Mouse (Mus musculus): ENCODE data around the gene Grin2b. TPM values are rescaled to one million over a fixed set of nuclear protein-coding genes. Genes with fewer than 3 reads are reported as not detected.

Grin2b gene
- polyA plus RNA-seq, 1 experiment from 2014 or later = 2.8 TPM

DNA sequence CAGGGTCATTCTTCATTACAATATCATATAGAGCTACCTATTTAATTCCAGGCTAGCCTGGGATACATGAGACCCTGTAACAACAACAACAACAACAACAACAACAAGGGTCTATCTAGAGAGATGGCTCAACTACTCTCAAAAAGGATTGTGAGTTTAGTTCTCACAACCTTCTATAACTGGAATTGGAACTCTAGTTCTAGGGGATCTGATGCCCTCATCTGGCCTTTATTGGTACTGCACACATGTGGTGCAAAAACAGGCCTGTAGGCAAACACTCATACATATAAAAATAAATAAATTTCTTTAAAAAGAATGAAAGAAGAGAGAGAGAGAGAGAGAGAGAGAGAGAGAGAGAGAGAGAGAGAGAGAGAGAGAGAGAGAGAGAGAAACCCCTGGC is 298.7 kb downstream of the Grin2b start:
- Histone ChIP-seq H3K9me3 (no peaks in the 10 kb centered on the region), H3K4me2 (no peak overlapping the region), H3K9ac (no peak overlapping the region), H3K4me3 (no peak overlapping the region), H3K27me3 (no peaks in the 10 kb centered on the region), H3K4me1 (no peaks in the 10 kb centered on the region), H3K36me3 (no peaks in the 10 kb centered on the region), H3K27ac (no peak overlapping the region)
- ATAC-seq (ENCODE audit: borderline replicate concordance, extremely low read depth, low FRiP score, low TSS enrichment) = no peak

DNA sequence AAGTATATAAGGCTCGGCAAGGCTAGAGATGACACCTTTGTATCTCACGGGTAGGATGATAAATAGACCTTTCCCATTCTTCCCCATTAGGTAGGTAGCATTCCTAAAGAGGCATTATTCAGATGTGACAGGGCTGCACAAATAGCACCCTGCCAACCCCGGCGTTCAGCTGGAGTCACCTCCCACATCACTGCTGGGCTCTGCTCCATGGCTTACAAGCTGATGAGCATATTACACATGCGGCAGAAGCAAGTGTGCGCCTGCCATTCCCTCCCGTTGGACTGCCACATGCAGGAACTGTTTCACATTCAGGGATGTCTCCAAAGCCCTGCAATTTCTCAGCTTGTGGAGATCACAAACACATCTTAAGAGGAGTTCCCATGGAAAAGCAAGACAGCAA is 307.5 kb downstream of the Grin2b start:
- Histone ChIP-seq H3K36me3 (no peaks in the 10 kb centered on the region), H3K9me3 (no peaks in the 10 kb centered on the region), H3K4me1 (no peaks in the 10 kb centered on the region), H3K27ac (no peak overlapping the region), H3K27me3 (no peaks in the 10 kb centered on the region; the same call in 1 of the 2 replicates), H3K4me3 (no peak overlapping the region), H3K4me2 (no peak overlapping the region), H3K9ac (no peak overlapping the region)
- ATAC-seq (ENCODE audit: borderline replicate concordance, extremely low read depth, low FRiP score, low TSS enrichment) = no peak
- WGBS = 58% methylated on average over 7 of the region's 7 CpGs

DNA sequence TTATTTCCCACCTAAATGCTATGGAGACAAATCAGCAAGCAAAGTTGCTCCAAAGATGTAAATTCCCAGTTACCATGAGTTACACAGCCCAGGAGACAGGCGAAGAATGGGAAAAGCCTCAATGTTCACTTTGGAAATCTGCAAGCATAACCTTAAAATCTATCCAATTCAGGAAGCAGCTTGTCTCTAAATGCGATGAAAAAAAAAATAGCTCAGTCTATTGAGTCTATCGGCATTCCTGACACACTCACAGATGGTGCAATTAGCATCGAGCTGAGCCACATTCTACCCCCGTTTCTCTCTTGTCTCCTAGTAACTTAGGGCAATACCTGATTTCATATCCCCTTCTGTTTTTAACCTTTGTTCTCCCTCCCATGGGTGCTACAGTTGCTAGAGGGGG is 309.3 kb downstream of the Grin2b start:
- 81% methylated on average over 5 of the region's 5 CpGs for WGBS
- H3K36me3 ChIP-seq = no peaks in the 10 kb centered on the region
- peaks cover 2% of the 10 kb centered on the region; the same call in 1 of the 2 replicates for H3K4me1 ChIP-seq
- no peaks in the 10 kb centered on the region for H3K9me3 ChIP-seq
- no peak for ATAC-seq (ENCODE audit: borderline replicate concordance, extremely low read depth, low FRiP score, low TSS enrichment)
- no peak overlapping the region for H3K4me2 ChIP-seq
- H3K9ac ChIP-seq = no peak overlapping the region
- peaks cover 5% of the 10 kb centered on the region; the same call in 1 of the 2 replicates for H3K27me3 ChIP-seq
- no peak overlapping the region for H3K27ac ChIP-seq
- no peak overlapping the region for H3K4me3 ChIP-seq

DNA sequence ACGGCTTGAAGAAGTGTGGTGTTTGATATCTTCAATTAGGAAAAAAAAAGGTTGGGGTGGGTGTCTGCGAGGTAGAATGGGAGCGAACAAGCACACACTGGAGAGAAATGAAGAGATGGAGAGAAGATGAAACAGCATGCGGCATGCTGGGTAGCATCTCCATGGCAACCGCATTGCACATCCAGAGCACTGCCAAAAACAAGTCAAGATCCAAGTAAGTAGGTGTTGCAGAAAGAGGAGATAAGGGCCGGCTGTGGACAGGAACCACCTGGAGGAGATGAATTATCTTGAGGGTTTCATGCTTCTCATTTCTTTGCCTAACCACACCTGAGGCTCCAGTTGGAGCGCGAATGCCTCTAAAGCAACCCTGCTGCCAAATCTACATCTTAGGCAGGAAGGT is 313.8 kb downstream of the Grin2b start:
- Histone ChIP-seq H3K4me2 (no peak overlapping the region), H3K4me3 (no peak overlapping the region), H3K36me3 (no peaks in the 10 kb centered on the region), H3K27ac (no peak overlapping the region), H3K27me3 (peaks cover 5% of the 10 kb centered on the region; the same call in 1 of the 2 replicates), H3K9me3 (no peaks in the 10 kb centered on the region), H3K4me1 (peaks cover 2% of the 10 kb centered on the region; the same call in 1 of the 2 replicates), H3K9ac (no peak overlapping the region)
- ATAC-seq (ENCODE audit: borderline replicate concordance, extremely low read depth, low FRiP score, low TSS enrichment) = no peak
- WGBS = 33% methylated on average over 8 of the region's 8 CpGs

DNA sequence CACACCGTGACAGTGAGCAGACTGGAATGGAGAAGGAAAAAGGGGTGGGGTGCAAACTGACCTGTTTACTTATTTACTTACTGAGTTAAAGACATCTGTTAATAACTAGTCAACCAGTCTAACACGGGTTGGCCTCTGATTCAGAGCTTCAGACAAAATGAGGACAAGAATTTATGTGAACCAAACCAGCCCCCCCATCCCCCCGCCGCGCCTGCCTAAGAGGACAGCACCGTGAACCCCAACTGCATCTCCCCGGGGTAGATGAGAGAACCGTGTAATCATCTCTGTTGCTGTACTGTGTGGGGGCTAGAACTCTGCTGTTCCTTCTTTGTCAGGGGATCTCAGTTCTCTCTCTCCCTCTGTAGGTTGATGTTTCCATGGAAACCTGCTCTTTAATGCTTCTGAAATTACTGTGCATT is 319.1 kb downstream of the Grin2b start:
- no peak overlapping the region for H3K4me3 ChIP-seq
- WGBS = 57% methylated on average over 8 of the region's 8 CpGs
- H3K4me1 ChIP-seq = no peaks in the 10 kb centered on the region
- H3K27ac ChIP-seq = no peak overlapping the region
- H3K9ac ChIP-seq = no peak overlapping the region
- no peak overlapping the region for H3K4me2 ChIP-seq
- no peaks in the 10 kb centered on the region for H3K9me3 ChIP-seq
- ATAC-seq (ENCODE audit: borderline replicate concordance, extremely low read depth, low FRiP score, low TSS enrichment) = no peak
- no peaks in the 10 kb centered on the region for H3K36me3 ChIP-seq
- H3K27me3 ChIP-seq = no peaks in the 10 kb centered on the region

DNA sequence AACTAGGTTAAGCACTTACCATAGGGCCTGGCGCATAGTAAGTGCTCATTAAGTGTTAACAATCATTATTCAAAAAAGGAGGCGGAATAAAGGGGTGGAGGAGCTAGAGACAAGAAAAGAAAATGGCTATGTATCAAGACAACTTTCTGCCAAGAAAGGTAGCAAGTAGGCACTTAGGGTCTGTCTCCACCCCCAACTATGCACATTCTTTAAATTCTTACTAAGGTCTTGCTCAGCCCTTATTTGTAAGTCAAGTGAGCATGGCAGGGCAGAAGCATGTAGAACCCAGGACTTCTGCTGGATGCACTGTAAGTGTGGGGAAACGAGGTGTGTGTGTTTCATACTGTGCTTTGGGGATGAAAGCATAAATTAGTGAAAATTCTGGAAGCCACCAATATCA is 329.6 kb downstream of the Grin2b start:
- ATAC-seq (ENCODE audit: borderline replicate concordance, extremely low read depth, low FRiP score, low TSS enrichment) = peak; percentile 27; the same call in 1 of the 2 replicates
- Histone ChIP-seq H3K4me3 (no peak overlapping the region), H3K4me2 (no peak overlapping the region), H3K9ac (no peak overlapping the region), H3K27me3 (no peaks in the 10 kb centered on the region), H3K4me1 (no peaks in the 10 kb centered on the region), H3K36me3 (no peaks in the 10 kb centered on the region), H3K9me3 (no peaks in the 10 kb centered on the region), H3K27ac (peak overlapping the region; percentile 24; the same call in 1 of the 2 replicates)
- 58% methylated on average over 3 of the region's 3 CpGs for WGBS

DNA sequence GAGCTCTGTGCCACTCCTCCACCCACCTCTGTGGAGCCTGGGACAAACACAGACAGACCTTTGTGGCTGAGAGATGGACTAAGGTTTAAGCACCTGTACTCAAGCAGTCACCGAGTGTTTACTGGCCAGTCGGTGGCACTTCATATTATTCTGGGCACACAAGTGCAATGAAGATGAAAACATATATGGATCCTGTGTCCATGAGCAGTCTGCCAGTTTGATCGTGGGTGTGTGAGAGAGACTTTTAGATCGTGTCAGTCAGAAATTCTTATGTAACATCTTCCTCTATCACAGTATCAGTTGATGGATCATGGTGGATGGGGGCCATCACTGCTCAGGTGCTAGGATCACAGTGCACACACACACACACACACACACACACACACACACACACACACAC is 337.0 kb downstream of the Grin2b start:
- Histone ChIP-seq H3K4me1 (peaks cover 4% of the 10 kb centered on the region), H3K27ac (no peak overlapping the region), H3K27me3 (no peaks in the 10 kb centered on the region), H3K4me3 (no peak overlapping the region), H3K9me3 (no peaks in the 10 kb centered on the region), H3K4me2 (no peak overlapping the region), H3K9ac (no peak overlapping the region), H3K36me3 (no peaks in the 10 kb centered on the region)
- 64% methylated on average over 4 of the region's 4 CpGs for WGBS
- ATAC-seq (ENCODE audit: borderline replicate concordance, extremely low read depth, low FRiP score, low TSS enrichment) = no peak

DNA sequence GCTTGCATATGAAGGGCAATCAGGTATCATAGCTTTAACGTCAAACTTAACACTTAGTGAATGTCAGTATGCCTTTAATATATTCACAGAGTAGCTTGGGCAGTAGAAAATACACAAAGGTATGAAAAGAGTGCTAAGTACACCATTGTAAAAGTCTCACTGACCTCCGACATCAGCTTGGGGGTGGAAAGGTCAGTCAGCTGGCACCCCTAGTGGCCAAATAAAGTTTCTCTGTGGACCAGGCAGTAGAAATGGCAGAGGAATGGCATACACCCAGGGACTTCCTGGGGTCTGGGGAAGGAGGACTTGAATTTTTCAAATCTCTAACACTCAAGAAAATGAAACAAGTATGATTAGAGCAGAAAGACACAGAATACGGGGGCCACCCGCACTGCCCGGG is 339.8 kb downstream of the Grin2b start:
- no peaks in the 10 kb centered on the region for H3K27me3 ChIP-seq
- no peak overlapping the region for H3K27ac ChIP-seq
- no peak overlapping the region for H3K4me2 ChIP-seq
- H3K9ac ChIP-seq = no peak overlapping the region
- no peak overlapping the region for H3K4me3 ChIP-seq
- peaks cover 4% of the 10 kb centered on the region for H3K4me1 ChIP-seq
- H3K9me3 ChIP-seq = no peaks in the 10 kb centered on the region
- ATAC-seq (ENCODE audit: borderline replicate concordance, extremely low read depth, low FRiP score, low TSS enrichment) = no peak
- no peaks in the 10 kb centered on the region for H3K36me3 ChIP-seq
- 67% methylated on average over 5 of the region's 5 CpGs for WGBS

DNA sequence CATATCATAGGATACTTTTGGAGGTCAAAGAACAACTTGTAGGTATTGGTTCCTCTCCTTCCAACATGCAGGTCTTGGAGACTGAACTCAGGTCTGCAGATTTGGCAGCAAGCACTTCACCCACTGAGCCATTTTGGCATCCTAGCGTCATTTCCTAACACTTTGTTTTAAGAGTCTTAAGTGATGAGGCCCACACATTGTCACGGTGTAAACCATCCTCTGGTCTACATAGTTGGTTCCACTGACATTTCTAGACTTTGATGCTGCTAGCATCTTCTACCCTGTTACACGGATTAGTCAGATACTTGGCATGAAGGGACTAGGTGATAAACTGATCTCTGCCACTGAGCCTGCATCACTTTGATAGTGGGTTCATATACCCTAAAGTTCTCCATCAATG is 341.3 kb downstream of the Grin2b start:
- no peaks in the 10 kb centered on the region for H3K27me3 ChIP-seq
- no peak for ATAC-seq (ENCODE audit: borderline replicate concordance, extremely low read depth, low FRiP score, low TSS enrichment)
- no peaks in the 10 kb centered on the region for H3K4me1 ChIP-seq
- 84% methylated on average over 3 of the region's 3 CpGs for WGBS
- no peak overlapping the region for H3K27ac ChIP-seq
- no peak overlapping the region for H3K4me3 ChIP-seq
- H3K9ac ChIP-seq = no peak overlapping the region
- no peak overlapping the region for H3K4me2 ChIP-seq
- no peaks in the 10 kb centered on the region for H3K36me3 ChIP-seq
- H3K9me3 ChIP-seq = no peaks in the 10 kb centered on the region

DNA sequence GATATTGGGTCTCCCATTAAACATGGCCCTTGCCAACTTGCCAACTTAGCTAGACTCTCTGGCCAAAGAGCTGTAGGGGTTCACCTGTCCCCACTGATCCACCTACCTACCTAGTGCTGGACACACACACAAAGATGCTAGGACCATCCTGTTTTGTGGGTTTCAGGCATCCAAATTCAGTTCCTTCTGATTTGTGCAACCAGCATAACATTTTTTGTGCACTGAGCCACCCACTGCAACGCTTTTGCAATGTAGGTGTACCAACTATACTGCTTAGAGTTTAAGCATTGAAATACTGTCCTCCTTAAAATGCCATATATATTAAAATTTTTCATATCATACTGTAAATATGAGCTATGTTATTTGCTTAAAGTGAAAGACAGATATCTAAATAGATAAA is 342.3 kb downstream of the Grin2b start:
- WGBS = 79% methylated on average over 1 of the region's 1 CpGs

DNA sequence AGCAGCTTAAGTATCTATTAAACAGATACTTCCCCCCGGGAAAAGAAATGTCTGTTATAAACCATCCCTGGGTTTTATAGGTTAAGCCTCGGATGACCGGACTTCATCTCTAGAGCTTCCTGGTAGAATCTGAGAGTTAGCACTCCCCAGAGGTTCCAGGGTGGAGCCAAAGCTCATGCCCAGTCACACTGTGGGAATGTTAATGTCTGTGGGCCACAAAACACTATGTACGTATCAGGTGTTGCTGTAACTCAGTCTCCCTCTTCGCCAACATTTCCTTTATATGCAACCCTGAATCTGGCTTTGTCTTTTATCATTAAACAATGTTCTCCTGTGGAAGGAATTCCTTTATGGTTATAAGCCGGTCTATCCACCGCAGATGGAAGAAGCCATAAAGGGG is 343.9 kb downstream of the Grin2b start:
- ATAC-seq (ENCODE audit: borderline replicate concordance, extremely low read depth, low FRiP score, low TSS enrichment) = no peak
- no peak overlapping the region for H3K27ac ChIP-seq
- H3K9ac ChIP-seq = no peak overlapping the region
- no peak overlapping the region for H3K4me2 ChIP-seq
- H3K36me3 ChIP-seq = no peaks in the 10 kb centered on the region
- H3K27me3 ChIP-seq = no peaks in the 10 kb centered on the region
- 90% methylated on average over 7 of the region's 7 CpGs for WGBS
- H3K9me3 ChIP-seq = no peaks in the 10 kb centered on the region
- H3K4me1 ChIP-seq = no peaks in the 10 kb centered on the region
- H3K4me3 ChIP-seq = no peak overlapping the region

More for the DNA sequence above, 342.3 kb downstream of the Grin2b start:
- Histone ChIP-seq H3K4me1 (no peaks in the 10 kb centered on the region), H3K36me3 (no peaks in the 10 kb centered on the region), H3K4me2 (no peak overlapping the region), H3K9me3 (no peaks in the 10 kb centered on the region), H3K27me3 (no peaks in the 10 kb centered on the region), H3K27ac (no peak overlapping the region), H3K9ac (no peak overlapping the region), H3K4me3 (no peak overlapping the region)
- no peak for ATAC-seq (ENCODE audit: borderline replicate concordance, extremely low read depth, low FRiP score, low TSS enrichment)

DNA sequence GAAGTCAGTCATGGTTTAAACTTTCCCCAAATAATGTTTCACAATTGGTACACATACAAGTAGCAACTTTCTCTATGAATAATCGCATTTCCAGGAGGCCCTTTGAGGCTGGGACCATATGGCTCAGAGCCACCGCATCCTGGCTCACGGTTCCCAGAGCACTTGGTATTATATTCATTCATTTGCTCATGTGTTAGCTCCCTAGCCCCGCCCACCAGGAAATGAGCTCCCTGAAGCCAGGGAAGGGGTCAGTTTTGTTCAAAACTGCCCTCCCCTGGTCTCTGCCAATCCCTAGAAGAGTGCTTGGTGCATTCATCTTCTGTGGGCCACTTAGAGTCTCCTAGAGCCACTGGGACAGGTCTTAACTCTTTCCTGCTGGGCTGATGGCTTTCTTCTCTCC is 344.3 kb downstream of the Grin2b start:
- no peaks in the 10 kb centered on the region for H3K27me3 ChIP-seq
- no peak overlapping the region for H3K9ac ChIP-seq
- 43% methylated on average over 4 of the region's 4 CpGs for WGBS
- no peak overlapping the region for H3K27ac ChIP-seq
- no peaks in the 10 kb centered on the region for H3K9me3 ChIP-seq
- no peaks in the 10 kb centered on the region for H3K4me1 ChIP-seq
- H3K4me3 ChIP-seq = no peak overlapping the region
- H3K36me3 ChIP-seq = no peaks in the 10 kb centered on the region
- H3K4me2 ChIP-seq = no peak overlapping the region
- ATAC-seq (ENCODE audit: borderline replicate concordance, extremely low read depth, low FRiP score, low TSS enrichment) = no peak

DNA sequence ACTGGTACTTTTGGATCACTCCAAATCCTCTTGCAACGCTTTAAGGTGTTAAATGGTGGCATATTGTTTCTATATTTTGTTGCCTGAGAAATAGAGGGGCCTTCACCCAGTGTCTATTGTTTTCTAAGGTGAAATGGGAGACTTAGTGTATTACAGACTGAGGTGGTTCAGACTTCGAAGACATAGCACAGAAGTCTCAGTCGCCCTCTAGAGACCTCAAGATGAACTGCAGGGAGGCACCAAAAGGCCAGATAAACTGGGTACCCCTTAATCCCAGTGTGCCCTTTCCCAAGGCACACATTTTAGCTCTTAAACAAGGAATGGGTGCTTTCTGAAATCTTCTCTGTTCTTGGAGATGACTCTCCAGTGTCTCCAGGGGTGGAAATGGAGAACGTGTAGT is 345.4 kb downstream of the Grin2b start:
- no peaks in the 10 kb centered on the region for H3K9me3 ChIP-seq
- no peak overlapping the region for H3K4me2 ChIP-seq
- no peaks in the 10 kb centered on the region for H3K36me3 ChIP-seq
- no peak for ATAC-seq (ENCODE audit: borderline replicate concordance, extremely low read depth, low FRiP score, low TSS enrichment)
- H3K4me1 ChIP-seq = no peaks in the 10 kb centered on the region
- H3K4me3 ChIP-seq = no peak overlapping the region
- H3K27me3 ChIP-seq = no peaks in the 10 kb centered on the region
- H3K27ac ChIP-seq = no peak overlapping the region
- WGBS = 17% methylated on average over 4 of the region's 4 CpGs
- H3K9ac ChIP-seq = no peak overlapping the region

Measured in lung, embryonic 15.5 days (tissue).